Mouse (Mus musculus): ENCODE measurements at regions not wholly inside any gene's neighbourhood (a gene's known extent, or its start where the extent isn't known, plus 50 kb on each side); places are given as distances from the start of the nearest gene placed in this dataset.

DNA sequence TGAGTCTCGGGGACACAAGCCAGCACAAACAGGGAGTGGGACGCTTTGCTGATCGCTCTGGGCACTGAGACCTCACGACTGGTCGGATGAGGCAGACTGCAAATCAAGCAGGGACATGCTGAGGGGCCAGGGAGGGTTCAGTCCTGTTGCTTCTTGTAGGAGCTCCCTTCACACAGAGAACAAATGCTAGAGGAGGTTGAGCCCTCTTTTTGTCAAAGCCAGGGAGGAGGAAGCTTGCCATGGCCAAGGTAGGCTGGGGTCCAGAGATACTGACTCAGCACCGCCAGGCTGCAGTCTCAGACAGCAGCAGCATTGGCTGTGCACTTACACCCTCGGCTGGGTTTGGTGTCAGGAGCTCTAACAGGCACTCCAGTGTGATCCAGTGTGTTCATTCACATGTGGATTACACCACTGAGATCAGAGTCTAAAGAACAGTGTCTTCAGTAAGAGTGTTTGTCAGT is 173.5 kb upstream of the Ankrd55 start:
- TF ChIP-seq CTCF (IDR thresholded peaks at IDR 0.05) (peak; percentile 34), EP300 (IDR thresholded peaks at IDR 0.05; ENCODE audit: insufficient read depth, low read depth, low read length) (no peak)

Data from heart, adult 2 months (tissue).